Mouse (Mus musculus) CH12.LX (cell line): ENCODE results near the gene Gm28048. TPM values are rescaled to one million over a fixed set of nuclear protein-coding genes. Genes with fewer than 3 reads are reported as not detected.
A peak's percentile ranks its signal among the peaks of the same experiment; 100 is the strongest.

ENCODE experiments used
- DNase-seq: peaks from one replicate; pipeline ENCODE4 v3.0.0-alpha.2; 2013; ENCODE audit errors: extremely low read depth
- H3K27ac ChIP-seq: 2 replicates; pipeline ENCODE4 v1.5.1; 2012; ENCODE audit warnings: low read depth, mild to moderate bottlenecking, control low read depth, moderate library complexity; ENCODE audit not compliant: insufficient read depth
- H3K27me3 ChIP-seq: replicated peaks from 2 replicates; pipeline ENCODE3; 2012; ENCODE audit warnings: inconsistent platforms
- H3K36me3 ChIP-seq, 2 experiments: replicated peaks in 1 of 2; 2 replicates each; pipeline versions ENCODE3 to v1.6.1; 2012; ENCODE audit warnings: inconsistent platforms in 1 of 2, low read length in 1 of 2, mild to moderate bottlenecking in 1 of 2, mixed read lengths in 1 of 2, moderate library complexity in 1 of 2; ENCODE audit not compliant: control insufficient read depth in 1 of 2, insufficient read depth in 1 of 2
- H3K4me1 ChIP-seq, 2 experiments: 2 replicates each; pipeline ENCODE4 v1.6.1; 2012; ENCODE audit warnings: inconsistent platforms in 1 of 2, moderate library complexity in 1 of 2; ENCODE audit not compliant: insufficient read depth in 2 of 2, control insufficient read depth in 1 of 2
- H3K4me2 ChIP-seq: 2 replicates; pipeline ENCODE4 v1.6.1; 2012; ENCODE audit warnings: low read depth, mild to moderate bottlenecking, control low read depth; ENCODE audit not compliant: poor library complexity, insufficient read depth, severe bottlenecking
- H3K4me3 ChIP-seq, 3 experiments: fragments of 150-350 bp in 1 of 3; sonication (generic) in 1 of 3; replicated peaks in 1 of 3; 2 replicates each; pipeline versions ENCODE3 to v1.5.1; 2011 to 2012; ENCODE audit warnings: low read depth in 2 of 3, low read length in 2 of 3, mild to moderate bottlenecking in 2 of 3, moderate library complexity in 2 of 3, control low read depth in 1 of 3, improper control_type of control experiment in 1 of 3, inconsistent platforms in 1 of 3, mixed read lengths in 1 of 3; ENCODE audit not compliant: poor library complexity in 1 of 3
- H3K79me2 ChIP-seq: replicated peaks from 2 replicates; pipeline ENCODE4 v1.6.1; 2012; ENCODE audit warnings: mild to moderate bottlenecking, moderate library complexity; ENCODE audit not compliant: control insufficient read depth, poor library complexity, insufficient read depth, severe bottlenecking; ENCODE audit errors: extremely low read depth
- H3K9ac ChIP-seq: 2 replicates; pipeline ENCODE4 v1.6.1; 2012; ENCODE audit warnings: low read depth, mild to moderate bottlenecking, control low read depth, moderate library complexity; ENCODE audit not compliant: insufficient read depth
- H3K9me3 ChIP-seq: replicated peaks from 2 replicates; pipeline ENCODE3; 2012; ENCODE audit warnings: low read length, inconsistent platforms, mixed read lengths
- CHD1 ChIP-seq: IDR thresholded peaks from 2 replicates; pipeline ENCODE4 v1.6.1; 2012; ENCODE audit warnings: low read depth, low read length, improper control_type of control experiment, inconsistent platforms
- CTCF ChIP-seq, 2 experiments: IDR thresholded peaks in 1 of 2; conservative IDR thresholded peaks in 1 of 2; 2 replicates each; pipeline ENCODE4 v1.5.1; 2011 to 2012; ENCODE audit warnings: low read depth in 2 of 2, low read length in 2 of 2, improper control_type of control experiment in 1 of 2, inconsistent platforms in 1 of 2, mild to moderate bottlenecking in 1 of 2, moderate library complexity in 1 of 2
- ELF1 ChIP-seq: IDR thresholded peaks from 2 replicates; pipeline ENCODE4 v1.6.1; 2014; ENCODE audit warnings: low read depth, mild to moderate bottlenecking, inconsistent platforms, low read length, improper control_type of control experiment
- IRF4 ChIP-seq: IDR thresholded peaks from 2 replicates; pipeline ENCODE4 v1.6.1; 2014; ENCODE audit warnings: low read depth, mild to moderate bottlenecking, inconsistent platforms, low read length, improper control_type of control experiment
- KAT2A ChIP-seq: IDR thresholded peaks from 2 replicates; pipeline ENCODE4 v1.6.1; 2012; ENCODE audit warnings: low read length, improper control_type of control experiment, inconsistent platforms; ENCODE audit not compliant: insufficient replicate concordance
- MAZ ChIP-seq: IDR thresholded peaks from 2 replicates; pipeline ENCODE4 v1.6.1; 2012; ENCODE audit warnings: low read depth, mild to moderate bottlenecking, inconsistent platforms, low read length, improper control_type of control experiment, moderate library complexity
- MEF2A ChIP-seq: IDR thresholded peaks from 2 replicates; pipeline ENCODE4 v1.6.1; 2014; ENCODE audit warnings: low read depth, mild to moderate bottlenecking, inconsistent platforms, low read length, improper control_type of control experiment, borderline replicate concordance
- NRF1 ChIP-seq: IDR thresholded peaks from 2 replicates; pipeline ENCODE4 v1.6.1; 2014; ENCODE audit warnings: low read depth, mild to moderate bottlenecking, inconsistent platforms, low read length, improper control_type of control experiment, moderate library complexity
- RAD21 ChIP-seq: IDR thresholded peaks from 2 replicates; pipeline ENCODE4 v1.6.1; 2011; ENCODE audit warnings: low read depth, mild to moderate bottlenecking, low read length, improper control_type of control experiment, moderate library complexity
- SIN3A ChIP-seq: IDR thresholded peaks from 2 replicates; pipeline ENCODE4 v1.6.1; 2012; ENCODE audit warnings: low read length, improper control_type of control experiment, inconsistent platforms
- TCF12 ChIP-seq: IDR thresholded peaks from 2 replicates; pipeline ENCODE4 v1.6.1; 2014; ENCODE audit warnings: low read depth, mild to moderate bottlenecking, inconsistent platforms, low read length, improper control_type of control experiment
- USF1 ChIP-seq: IDR thresholded peaks from 2 replicates; pipeline ENCODE4 v1.6.1; 2014; ENCODE audit warnings: low read depth, mild to moderate bottlenecking, inconsistent platforms, low read length, improper control_type of control experiment
- USF2 ChIP-seq: conservative IDR thresholded peaks from 2 replicates; pipeline ENCODE4 v1.6.1; 2011; ENCODE audit warnings: low read depth, low read length, improper control_type of control experiment
- ZC3H11A ChIP-seq: IDR thresholded peaks from 2 replicates; pipeline ENCODE4 v1.6.1; 2012; ENCODE audit warnings: low read depth, mild to moderate bottlenecking, inconsistent platforms, low read length, improper control_type of control experiment
- ZNF384 ChIP-seq: IDR thresholded peaks from 2 replicates; pipeline ENCODE4 v1.6.1; 2012; ENCODE audit warnings: low read depth, low read length, improper control_type of control experiment, inconsistent platforms
- dilution Hi-C: fragments of 300-500 bp; cut with MboI; formaldehyde crosslinking; loops from 2 replicates; pipeline ENCODE4 v1.14.3; 2020; ENCODE audit warnings: low sequenced_read_pairs; ENCODE audit not compliant: extremely low pct_unique_long_range_greater_than_20kb, extremely low pct_ligation_motif_present
- in situ Hi-C: fragments of 300-500 bp; cut with MboI; formaldehyde crosslinking; loops from 3 replicates; pipeline ENCODE4 v1.14.3; 2019; ENCODE audit warnings: low sequenced_read_pairs, low pct_ligation_motif_present, low pct_unique_long_range_greater_than_20kb, mixed read lengths
- polyA plus RNA-seq: library from polyadenylated mRNA; unstranded; fragments of >175 nt; gene quantifications from 2 replicates; pipeline ENCODE4 v1.2.1, GENCODE M21; 2012; ENCODE audit warnings: low read depth; ENCODE audit not compliant: insufficient read length
- total RNA-seq, 2 experiments: library from RNA; depleted of rRNA; stranded (reverse); fragments of 300-350 nt in 1 of 2; fragments of >200 nt in 1 of 2; gene quantifications; 2 replicates each; pipeline ENCODE4 v1.2.3; 2012 to 2014

Gene Gm28048
- total and polyA plus RNA-seq, 3 experiments, result 32.6 to 93.3 (median 59.5) TPM

- dilution Hi-C loops (no loop called here), in situ Hi-C loops (no loop called here)
- Histone ChIP-seq H3K4me2 (no peak overlapping the region), H3K9ac (no peak overlapping the region), H3K9me3 (no peaks in the 10 kb centered on the region), H3K27me3 (no peaks in the 10 kb centered on the region), H3K27ac (no peak overlapping the region), H3K79me2 (no peaks in the 10 kb centered on the region), H3K36me3 (peaks cover 0 to 9% of the 10 kb centered on the region in 2 experiments), H3K4me1 (peaks cover 13 to 53% of the 10 kb centered on the region in 2 experiments), H3K4me3 (no peak overlapping the region)
- TF ChIP-seq SIN3A (no peak), MEF2A (no peak), USF1 (no peak), MAZ (no peak), CTCF (conservative IDR thresholded peaks at IDR 0.05 in 1 of 2, IDR thresholded peaks at IDR 0.05 in 1 of 2; ENCODE audit: low read depth in 2 of 2, low read length in 2 of 2) (no peak), USF2 (no peak), ZC3H11A (no peak), TCF12 (no peak), RAD21 (no peak), CHD1 (no peak), KAT2A (no peak), ELF1 (no peak), IRF4 (no peak), NRF1 (no peak)
- no peak for DNase-seq
Observed at GRCm38 (mm10) chr11:22949101-22949500, 32.8 kb downstream of the Gm28048 start.

- no peak for DNase-seq
- in situ Hi-C loops (no loop called here), dilution Hi-C loops (no loop called here)
- H3K4me2 ChIP-seq, result no peak overlapping the region
- H3K79me2 ChIP-seq, result no peaks in the 10 kb centered on the region
- H3K27me3 ChIP-seq, result no peaks in the 10 kb centered on the region
- H3K9me3 ChIP-seq, result no peaks in the 10 kb centered on the region
- TF ChIP-seq ZNF384, result peak; percentile 85
- no peak for TF ChIP-seq ELF1
- H3K36me3 ChIP-seq, result peaks cover 0 to 4% of the 10 kb centered on the region in 2 experiments
- H3K9ac ChIP-seq, result no peak overlapping the region
- peaks cover 16 to 66% of the 10 kb centered on the region in 2 experiments for H3K4me1 ChIP-seq
- no peak overlapping the region for H3K27ac ChIP-seq
- no peak overlapping the region for H3K4me3 ChIP-seq
Observed at GRCm38 (mm10) chr11:22938983-22939382, 42.9 kb downstream of the Gm28048 start.
